Mouse (Mus musculus) midbrain, embryonic 10.5 days (tissue): ENCODE measurements around the gene Ints11. TPM values are rescaled to one million over a fixed set of nuclear protein-coding genes. Genes with fewer than 3 reads are reported as not detected.

Experiments
- DNase-seq: peaks from one replicate; pipeline ENCODE4 v3.0.0-alpha.2; 2017; ENCODE audit warnings: low spot score
- H3K27ac ChIP-seq: fragments of 300-500 bp; sonication (generic); replicated peaks from 2 replicates; pipeline ENCODE4 v1.5.1; 2016; ENCODE audit warnings: mild to moderate bottlenecking
- H3K27me3 ChIP-seq: fragments of 300-500 bp; sonication (generic); 2 replicates; pipeline ENCODE4 v1.6.1; 2016; ENCODE audit warnings: low read depth, mild to moderate bottlenecking; ENCODE audit not compliant: poor library complexity, severe bottlenecking
- H3K36me3 ChIP-seq: fragments of 300-500 bp; sonication (generic); 2 replicates; pipeline ENCODE4 v1.6.1; 2016; ENCODE audit warnings: mild to moderate bottlenecking, moderate library complexity
- H3K4me1 ChIP-seq: fragments of 300-500 bp; sonication (generic); 2 replicates; pipeline ENCODE4 v1.6.1; 2016
- H3K4me3 ChIP-seq: fragments of 300-500 bp; sonication (generic); 2 replicates; pipeline ENCODE4 v1.5.1; 2016; ENCODE audit warnings: mild to moderate bottlenecking, moderate library complexity
- H3K9me3 ChIP-seq: fragments of 300-500 bp; sonication (generic); replicated peaks from 2 replicates; pipeline ENCODE4 v1.6.1; 2016; ENCODE audit warnings: mild to moderate bottlenecking
- WGBS: fragments of 180-500 bp; shearing (Covaris S2); methylation state at CpG from one replicate; pipeline ENCODE4 v1.1.7; 2016; 5-methylcytosine and 5-hydroxymethylcytosine counted together
- polyA plus RNA-seq: library from polyadenylated mRNA; unstranded; fragments of >200 nt; fragmentation: Nextera tagmentation; extraction: Ambion mirVana; gene quantifications from 2 replicates; pipeline ENCODE4 v1.2.1, GENCODE M21; 2016

Ints11 gene
- polyA plus RNA-seq, 1 experiment from 2014 or later: 116 TPM

GRCm38 (mm10) chr4:155851951-155852411, 17.4 kb upstream of the Ints11 start:
- no peaks in the 10 kb centered on the region for H3K27me3 ChIP-seq
- WGBS: 87% methylated on average over 2 of the region's 2 CpGs
- H3K9me3 ChIP-seq: no peaks in the 10 kb centered on the region
- no peak overlapping the region for H3K27ac ChIP-seq
- H3K36me3 ChIP-seq: peaks cover 51% of the 10 kb centered on the region
- DNase-seq: no peak
- H3K4me3 ChIP-seq: no peak overlapping the region; the same call in 1 of the 2 replicates
- peaks cover 28% of the 10 kb centered on the region for H3K4me1 ChIP-seq

GRCm38 (mm10) chr4:155853421-155853820, 15.9 kb upstream of the Ints11 start:
- no peak overlapping the region for H3K27ac ChIP-seq
- no peak for DNase-seq
- no peak overlapping the region for H3K4me3 ChIP-seq
- H3K9me3 ChIP-seq: no peaks in the 10 kb centered on the region
- peaks cover 19% of the 10 kb centered on the region for H3K4me1 ChIP-seq
- no peaks in the 10 kb centered on the region for H3K27me3 ChIP-seq
- peaks cover 66% of the 10 kb centered on the region for H3K36me3 ChIP-seq
- WGBS: 92% methylated on average over 9 of the region's 9 CpGs

- Histone ChIP-seq H3K27ac (no peak overlapping the region), H3K36me3 (peaks cover 81% of the 10 kb centered on the region), H3K4me3 (no peak overlapping the region), H3K4me1 (peaks cover 11% of the 10 kb centered on the region), H3K27me3 (no peaks in the 10 kb centered on the region), H3K9me3 (no peaks in the 10 kb centered on the region)
- no peak for DNase-seq
- 93% methylated on average over 12 of the region's 12 CpGs for WGBS
These were observed 14.4 kb upstream of the Ints11 start for GRCm38 (mm10) chr4:155854991-155855390.

GRCm38 (mm10) chr4:155856071-155856470, 13.3 kb upstream of the Ints11 start:
- Histone ChIP-seq H3K27me3 (no peaks in the 10 kb centered on the region), H3K9me3 (no peaks in the 10 kb centered on the region), H3K4me1 (peaks cover 8% of the 10 kb centered on the region; the same call in 1 of the 2 replicates), H3K4me3 (no peak overlapping the region), H3K27ac (no peak overlapping the region), H3K36me3 (peaks cover 92% of the 10 kb centered on the region)
- WGBS: 95% methylated on average over 12 of the region's 12 CpGs
- DNase-seq: no peak

- Histone ChIP-seq H3K27me3 (no peaks in the 10 kb centered on the region), H3K9me3 (no peaks in the 10 kb centered on the region), H3K36me3 (peaks cover 98% of the 10 kb centered on the region), H3K4me1 (peaks cover 8% of the 10 kb centered on the region; the same call in 1 of the 2 replicates), H3K4me3 (no peak overlapping the region; the same call in 1 of the 2 replicates), H3K27ac (no peak overlapping the region)
- no peak for DNase-seq
- 87% methylated on average over 3 of the region's 3 CpGs for WGBS
These were observed 12.5 kb upstream of the Ints11 start for GRCm38 (mm10) chr4:155856881-155857280.

- peaks cover 83% of the 10 kb centered on the region for H3K36me3 ChIP-seq
- 26% methylated on average over 13 of the region's 13 CpGs for WGBS
- H3K9me3 ChIP-seq: no peaks in the 10 kb centered on the region
- DNase-seq: peak; percentile 68
- peaks cover 8% of the 10 kb centered on the region; the same call in 1 of the 2 replicates for H3K4me1 ChIP-seq
- no peak overlapping the region for H3K27ac ChIP-seq
- H3K27me3 ChIP-seq: no peaks in the 10 kb centered on the region
- H3K4me3 ChIP-seq: no peak overlapping the region
These were observed 10.0 kb upstream of the Ints11 start for GRCm38 (mm10) chr4:155859318-155859717.

- Histone ChIP-seq H3K36me3 (peaks cover 81% of the 10 kb centered on the region), H3K4me1 (peaks cover 8% of the 10 kb centered on the region; the same call in 1 of the 2 replicates), H3K4me3 (no peak overlapping the region), H3K27ac (no peak overlapping the region), H3K9me3 (no peaks in the 10 kb centered on the region), H3K27me3 (no peaks in the 10 kb centered on the region)
- no peak for DNase-seq
- 95% methylated on average over 7 of the region's 7 CpGs for WGBS
These were observed 7.6 kb upstream of the Ints11 start for GRCm38 (mm10) chr4:155861787-155862186.

GRCm38 (mm10) chr4:155863001-155863400, 6.3 kb upstream of the Ints11 start, which contains the start of gene Tas1r3:
Gene Tas1r3 (minus strand): TSS chr4:155863362.
- no peak for DNase-seq
- Histone ChIP-seq H3K4me1 (peaks cover 8% of the 10 kb centered on the region; the same call in 1 of the 2 replicates), H3K36me3 (peaks cover 73% of the 10 kb centered on the region), H3K9me3 (no peaks in the 10 kb centered on the region), H3K4me3 (no peak within 1 kb of the TSS), H3K27me3 (no peaks in the 10 kb centered on the region), H3K27ac (no peak within 1 kb of the TSS)
- WGBS: 77% methylated on average over 5 of the region's 5 CpGs

GRCm38 (mm10) chr4:155868614-155869298, 590 bp upstream of the Ints11 start:
- H3K27ac ChIP-seq: peak overlapping the region; percentile 88
- WGBS: 12% methylated on average over 22 of the region's 22 CpGs
- peak overlapping the region; percentile 82 for H3K4me3 ChIP-seq
- H3K27me3 ChIP-seq: no peaks in the 10 kb centered on the region
- no peaks in the 10 kb centered on the region for H3K9me3 ChIP-seq
- peaks cover 55% of the 10 kb centered on the region for H3K36me3 ChIP-seq
- DNase-seq: no peak
- H3K4me1 ChIP-seq: peaks cover 30% of the 10 kb centered on the region

- peak overlapping the region; percentile 3; the same call in 1 of the 2 replicates for H3K4me3 ChIP-seq
- 95% methylated on average over 7 of the region's 7 CpGs for WGBS
- no peaks in the 10 kb centered on the region for H3K9me3 ChIP-seq
- no peaks in the 10 kb centered on the region for H3K27me3 ChIP-seq
- H3K36me3 ChIP-seq: peaks cover 63% of the 10 kb centered on the region
- H3K4me1 ChIP-seq: peaks cover 30% of the 10 kb centered on the region
- DNase-seq: no peak
- H3K27ac ChIP-seq: no peak overlapping the region
These were observed 2.1 kb downstream of the Ints11 start for GRCm38 (mm10) chr4:155871404-155871803.

- WGBS: 86% methylated on average over 3 of the region's 3 CpGs
- H3K36me3 ChIP-seq: peaks cover 86% of the 10 kb centered on the region
- no peaks in the 10 kb centered on the region for H3K27me3 ChIP-seq
- H3K4me3 ChIP-seq: no peak overlapping the region
- H3K9me3 ChIP-seq: no peaks in the 10 kb centered on the region
- H3K4me1 ChIP-seq: no peaks in the 10 kb centered on the region
- no peak overlapping the region for H3K27ac ChIP-seq
- no peak for DNase-seq
These were observed 14.2 kb downstream of the Ints11 start for GRCm38 (mm10) chr4:155883587-155883986.

GRCm38 (mm10) chr4:155886330-155886729, 17.0 kb downstream of the Ints11 start:
- 94% methylated on average over 5 of the region's 5 CpGs for WGBS

GRCm38 (mm10) chr4:155887674-155888073, 18.3 kb downstream of the Ints11 start:
- peaks cover 19% of the 10 kb centered on the region for H3K4me1 ChIP-seq
- no peak overlapping the region for H3K4me3 ChIP-seq
- DNase-seq: no peak
- H3K27ac ChIP-seq: no peak overlapping the region
- no peaks in the 10 kb centered on the region for H3K27me3 ChIP-seq
- 90% methylated on average over 10 of the region's 10 CpGs for WGBS
- peaks cover 76% of the 10 kb centered on the region for H3K36me3 ChIP-seq
- no peaks in the 10 kb centered on the region for H3K9me3 ChIP-seq

More at GRCm38 (mm10) chr4:155886330-155886729, 17.0 kb downstream of the Ints11 start:
- no peak for DNase-seq
- Histone ChIP-seq H3K27me3 (no peaks in the 10 kb centered on the region), H3K4me1 (peaks cover 15% of the 10 kb centered on the region), H3K4me3 (no peak overlapping the region), H3K36me3 (peaks cover 85% of the 10 kb centered on the region), H3K9me3 (no peaks in the 10 kb centered on the region), H3K27ac (no peak overlapping the region)
